Mouse (Mus musculus) left cerebral cortex, adult 18-20 months (tissue): ENCODE results near the gene Cfl1. TPM values are rescaled to one million over a fixed set of nuclear protein-coding genes. Genes with fewer than 3 reads are reported as not detected.
A peak's percentile ranks its signal among the peaks of the same experiment; 100 is the strongest.
"Not testable (repeated sequence)": the region's sequence is repeated elsewhere in the genome, so short reads cannot be mapped to it uniquely, and the experiment has no call there.

Source experiments
- DNase-seq, 2 experiments: peaks; one replicate each; pipeline ENCODE4 v3.0.0; 2021 to 2022; ENCODE audit warnings: low spot score in 2 of 2, mixed read lengths in 1 of 2
- total RNA-seq, 2 experiments: library from RNA; stranded (reverse); gene quantifications; 2 replicates each; pipeline ENCODE4 v1.2.3; 2021

The Cfl1 gene
- total RNA-seq, 2 experiments from 2014 or later = 1,316 to 1,327 TPM

GRCm38 (mm10) chr19:5487768-5488550, 2.3 kb upstream of the Cfl1 start, which contains the start of gene Mus81:
TSS of gene Mus81 (minus strand) at chr19:5488402.
- peak; percentile 93 to 97 for DNase-seq

- peak; percentile 96 to 97 for DNase-seq
Measured at GRCm38 (mm10) chr19:5488878-5489571, 1.2 kb upstream of the Cfl1 start.

- DNase-seq = not testable (repeated sequence)
Measured at GRCm38 (mm10) chr19:5489721-5490120, 534 bp upstream of the Cfl1 start.

GRCm38 (mm10) chr19:5490898-5491708, 848 bp downstream of the Cfl1 start:
- DNase-seq = peak; percentile 73 to 77

GRCm38 (mm10) chr19:5492641-5493040, 2.4 kb downstream of the Cfl1 start:
- DNase-seq = no peak

- DNase-seq = not testable (repeated sequence)
Measured at GRCm38 (mm10) chr19:5493301-5493721, 3.1 kb downstream of the Cfl1 start.

GRCm38 (mm10) chr19:5494314-5494713, 4.1 kb downstream of the Cfl1 start:
- DNase-seq = no peak

GRCm38 (mm10) chr19:5495353-5496051, 5.2 kb downstream of the Cfl1 start:
- DNase-seq = no peak

GRCm38 (mm10) chr19:5496052-5496370, 5.8 kb downstream of the Cfl1 start:
- DNase-seq = no peak

GRCm38 (mm10) chr19:5500330-5500875, 10.1 kb downstream of the Cfl1 start:
- no peak for DNase-seq

GRCm38 (mm10) chr19:5503687-5504086, 13.4 kb downstream of the Cfl1 start, which contains the start of gene 1700020D05Rik:
TSS of gene 1700020D05Rik (minus strand) at chr19:5503787.
- DNase-seq = no peak

- DNase-seq = peak; percentile 97 to 99
Measured at GRCm38 (mm10) chr19:5510031-5511026, 20.1 kb downstream of the Cfl1 start, which contains the start of gene Snx32. TSS of gene Snx32 (minus strand) at chr19:5510538.

GRCm38 (mm10) chr19:5511074-5511632, 20.9 kb downstream of the Cfl1 start:
- DNase-seq = no peak

- DNase-seq = no peak
Measured at GRCm38 (mm10) chr19:5512091-5513004, 22.1 kb downstream of the Cfl1 start.

GRCm38 (mm10) chr19:5513005-5513349, 22.7 kb downstream of the Cfl1 start:
- DNase-seq = no peak

GRCm38 (mm10) chr19:5515840-5516777, 25.9 kb downstream of the Cfl1 start:
- no peak for DNase-seq
